Mouse (Mus musculus): Measurements from ENCODE around the gene Zfp597. TPM values are rescaled to one million over a fixed set of nuclear protein-coding genes. Genes with fewer than 3 reads are reported as not detected.
"Not testable (repeated sequence)": the region's sequence is repeated elsewhere in the genome, so short reads cannot be mapped to it uniquely, and the experiment has no call there.

Gene Zfp597
- total RNA-seq, 2 experiments from 2014 or later: 27.0 to 27.4 TPM

DNA sequence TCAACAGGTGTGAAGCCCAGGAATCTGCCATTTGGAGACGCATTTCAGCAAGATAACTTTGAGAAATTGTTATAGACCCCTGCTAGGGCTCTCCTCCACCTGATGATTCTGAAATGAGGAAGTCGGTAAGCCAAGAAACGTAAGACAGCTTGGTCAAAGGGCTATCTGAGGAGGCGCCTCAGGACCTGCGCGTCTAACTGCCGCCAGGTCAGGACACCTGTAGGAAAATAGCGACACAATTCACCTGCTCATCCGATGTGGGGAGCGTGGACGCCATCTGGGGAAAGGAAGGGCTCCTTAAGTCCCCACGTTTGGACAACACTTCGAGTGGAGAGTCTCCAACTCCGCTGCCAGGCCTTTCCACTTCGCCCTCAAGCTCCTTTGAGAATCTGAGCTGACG is 12.5 kb downstream of the Zfp597 start:
- DNase-seq (ENCODE audit: low spot score in 2 of 2): no peak

DNA sequence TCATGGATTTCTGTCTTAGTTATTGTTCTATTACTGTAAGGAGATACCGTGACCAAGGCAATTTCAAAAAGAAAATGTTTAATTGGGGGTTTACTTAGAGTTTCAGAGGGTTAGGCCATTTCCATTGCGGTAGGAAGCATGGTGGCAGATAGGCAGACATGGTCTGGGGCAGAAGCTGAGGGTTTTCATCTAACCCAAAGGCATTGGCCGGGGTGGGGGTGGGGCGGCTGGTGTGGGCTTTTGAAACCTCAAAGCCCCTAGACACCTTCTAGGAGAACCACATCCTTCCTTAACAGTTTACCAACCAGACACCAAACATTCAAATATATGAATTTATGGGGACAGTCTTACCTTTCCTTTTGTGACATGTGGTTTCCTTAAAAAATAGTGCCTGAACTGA is 25.1 kb downstream of the Zfp597 start:
- DNase-seq (ENCODE audit: low spot score in 2 of 2): no peak

DNA sequence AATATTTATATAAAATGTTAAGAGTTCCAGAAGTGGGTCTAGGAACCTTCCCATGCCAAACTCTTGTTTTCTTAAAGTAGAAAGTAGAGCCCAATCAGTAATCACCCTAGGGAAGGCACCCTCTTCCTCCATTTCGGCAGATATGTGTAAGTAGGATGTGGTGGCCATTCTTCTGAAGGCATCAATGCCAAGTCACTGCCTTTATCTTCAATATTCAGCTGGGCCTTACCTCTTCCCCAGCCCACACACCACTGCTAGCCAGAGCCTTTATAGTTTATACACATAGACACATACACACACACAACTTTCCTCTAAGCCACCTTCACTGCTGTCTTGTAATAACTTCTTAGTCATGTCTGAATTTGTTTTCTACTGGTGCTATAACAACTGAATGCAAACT is 28.6 kb downstream of the Zfp597 start:
- no peak for DNase-seq (ENCODE audit: low spot score in 2 of 2)

DNA sequence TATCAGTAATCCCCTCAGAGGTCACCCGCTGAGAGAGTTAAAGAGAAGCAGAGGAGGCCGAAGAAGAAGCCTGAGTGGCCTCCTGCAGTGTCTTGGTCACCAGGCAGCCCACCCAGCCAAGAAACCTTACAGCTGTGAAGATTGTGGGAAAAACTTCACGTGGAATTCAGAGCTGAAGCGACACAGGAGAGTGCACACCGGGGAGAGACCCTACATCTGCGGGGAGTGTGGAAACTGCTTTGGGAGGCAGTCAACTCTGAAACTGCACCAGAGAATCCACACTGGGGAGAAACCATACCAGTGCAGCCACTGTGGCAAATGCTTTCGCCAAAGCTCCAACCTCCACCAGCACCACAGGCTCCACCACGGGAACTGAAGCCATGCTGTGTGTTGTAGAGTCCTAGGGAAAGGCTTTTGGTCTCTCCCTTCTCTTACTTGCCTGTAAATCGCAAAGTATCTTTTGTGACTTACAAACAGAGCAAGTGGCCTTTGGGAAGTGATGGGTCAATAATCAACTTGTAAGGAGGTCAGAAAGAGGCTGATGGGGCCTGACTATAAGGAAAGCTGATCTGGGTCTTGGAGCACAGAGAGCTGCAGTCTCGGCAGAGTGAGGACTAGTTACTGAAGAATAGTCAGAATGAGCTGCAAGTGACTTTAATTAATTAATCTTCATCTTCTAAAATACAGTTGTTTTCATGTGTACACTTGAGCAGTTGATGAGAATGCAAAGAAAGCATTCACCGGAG is 29.8 kb downstream of the Zfp597 start:
- no peak for DNase-seq (ENCODE audit: low spot score in 2 of 2)

DNA sequence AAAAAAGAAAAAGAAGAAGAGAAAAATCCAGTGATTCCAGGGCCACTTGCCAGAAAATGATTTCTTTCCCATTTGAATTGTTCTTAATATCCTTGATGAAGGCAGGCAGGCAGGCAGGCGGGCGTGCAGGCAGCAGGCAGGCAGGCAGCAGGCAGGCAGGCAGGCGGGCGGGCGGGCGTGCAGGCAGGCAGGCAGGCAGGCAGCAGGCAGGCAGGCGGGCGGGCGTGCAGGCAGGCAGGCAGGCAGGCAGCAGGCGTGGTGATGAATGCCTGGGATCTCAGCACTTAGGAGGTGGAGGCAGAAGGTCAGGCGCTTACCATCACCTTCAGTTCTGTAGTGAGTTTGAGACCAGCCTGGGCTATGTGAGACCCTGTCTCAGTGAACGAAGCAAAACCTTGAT is 31.8 kb downstream of the Zfp597 start:
- no peak for DNase-seq (ENCODE audit: low spot score in 2 of 2)

DNA sequence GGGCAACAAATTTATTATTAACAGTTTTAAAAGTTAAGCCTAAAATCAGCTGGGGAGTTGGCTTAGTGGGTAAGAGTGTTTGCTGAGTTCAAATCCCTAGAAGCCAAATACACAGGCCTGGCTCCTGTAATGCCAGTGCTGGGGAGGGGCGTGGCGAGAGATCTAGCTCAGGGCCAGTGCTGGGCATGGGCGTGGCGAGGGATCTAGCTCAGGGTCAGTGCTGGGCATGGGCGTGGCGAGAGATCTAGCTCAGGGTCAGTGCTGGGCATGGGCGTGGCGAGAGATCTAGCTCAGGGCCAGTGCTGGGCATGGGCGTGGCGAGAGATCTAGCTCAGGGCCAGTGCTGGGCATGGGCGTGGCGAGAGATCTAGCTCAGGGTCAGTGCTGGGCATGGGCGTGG is 33.1 kb downstream of the Zfp597 start:
- not testable (repeated sequence) for DNase-seq (ENCODE audit: low spot score in 2 of 2)

DNA sequence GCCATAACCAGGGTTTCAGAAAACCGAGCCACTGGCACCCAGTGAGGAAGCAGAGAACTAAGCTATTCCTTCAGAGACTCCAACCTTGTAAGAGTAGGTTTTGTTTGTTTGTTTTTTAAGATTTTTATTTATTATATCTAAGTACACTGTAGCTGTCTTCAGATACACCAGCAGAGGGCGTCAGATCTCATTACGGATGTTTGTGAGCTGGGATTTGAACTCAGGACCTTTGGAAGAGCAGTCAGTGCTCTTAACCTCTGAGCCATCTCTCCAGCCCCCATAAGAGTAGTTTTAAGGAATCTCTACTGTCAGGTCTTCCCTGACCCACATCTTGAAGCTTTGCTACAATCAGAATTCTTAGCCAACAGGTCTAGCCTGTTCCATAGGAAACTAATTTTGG is 35.9 kb downstream of the Zfp597 start:
- DNase-seq (ENCODE audit: low spot score in 2 of 2): no peak

DNA sequence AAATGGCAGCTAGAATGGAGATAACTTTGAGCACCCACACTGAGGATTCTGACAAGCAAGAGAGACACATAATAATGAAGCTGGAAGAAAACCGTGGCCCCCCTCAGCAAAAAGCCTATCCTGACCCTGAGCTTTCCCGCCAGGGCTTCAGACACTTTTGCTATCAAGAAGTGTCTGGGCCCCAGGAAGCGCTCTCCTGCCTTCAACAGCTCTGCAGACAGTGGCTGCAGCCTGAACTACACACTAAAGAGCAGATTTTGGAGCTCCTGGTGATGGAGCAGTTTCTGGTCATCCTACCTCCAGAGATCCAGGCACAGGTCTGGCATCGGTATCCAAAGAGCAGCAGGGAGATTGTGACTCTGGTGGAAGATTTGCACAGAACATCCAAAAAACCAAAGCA is 36.5 kb downstream of the Zfp597 start:
- no peak for DNase-seq (ENCODE audit: low spot score in 2 of 2)

DNA sequence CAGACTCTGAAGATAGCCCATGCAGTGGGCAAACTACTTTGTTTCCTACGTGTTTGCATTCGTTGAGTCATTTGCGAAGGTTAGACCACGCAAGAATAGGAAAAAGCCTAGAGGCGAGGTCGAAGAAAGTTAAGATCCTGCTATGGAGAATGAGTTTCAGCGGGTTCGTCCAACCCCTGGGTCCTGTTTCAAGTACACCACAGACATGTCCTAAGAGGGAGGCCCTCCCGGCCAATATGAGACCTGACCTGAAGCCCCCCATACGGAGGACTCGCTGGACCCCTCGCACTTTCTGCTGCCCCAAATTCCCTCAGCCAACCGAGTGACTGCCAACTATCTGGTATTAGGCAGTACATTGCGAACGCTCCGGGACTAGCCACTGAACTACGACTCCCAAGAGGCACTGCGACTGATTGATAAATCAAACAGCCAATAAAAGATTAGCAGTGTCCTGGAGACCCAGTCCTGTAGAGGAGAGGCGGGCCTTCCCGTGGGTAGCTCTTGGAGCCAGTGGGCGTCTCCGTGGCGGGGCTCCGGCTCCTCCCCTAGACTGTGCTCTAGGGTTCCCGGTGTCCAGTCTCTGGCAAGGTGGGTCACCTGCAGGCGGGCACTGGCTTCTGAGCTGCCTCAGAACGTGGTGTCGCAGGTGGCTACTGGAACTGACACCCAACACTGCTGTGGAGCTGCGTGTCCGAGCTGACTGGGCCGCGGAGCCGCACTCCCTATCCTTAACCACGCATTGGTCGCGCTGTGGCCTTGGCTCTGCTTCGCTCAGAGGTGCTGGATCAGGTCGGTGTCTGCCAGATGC is 37.4 kb downstream of the Zfp597 start, which contains the start of gene Zfp174:
TSS of gene Zfp174 (plus strand) at position 558 of the 808 bp plus-strand sequence.
- DNase-seq (ENCODE audit: low spot score in 2 of 2): peak; percentile 87 to 94

DNA sequence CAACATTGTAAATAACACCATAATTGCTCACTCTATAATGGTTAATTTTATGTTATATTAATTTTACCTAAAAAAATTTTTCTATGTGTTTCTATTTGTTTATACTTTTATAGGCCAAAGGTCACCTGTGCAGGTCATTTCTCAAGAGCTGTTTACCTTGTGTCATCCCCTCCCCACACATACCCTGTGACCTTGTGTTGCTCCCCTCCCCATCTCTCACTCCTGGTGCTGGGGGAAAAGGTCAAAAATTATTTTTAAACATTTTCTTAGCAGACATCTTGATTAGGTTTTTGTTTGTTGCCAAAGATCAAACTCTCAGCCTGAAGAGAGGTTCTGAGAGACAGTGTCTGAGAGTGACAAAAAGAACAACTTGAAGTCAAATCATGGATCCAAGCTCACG is 40.6 kb downstream of the Zfp597 start:
- DNase-seq (ENCODE audit: low spot score in 2 of 2): no peak

DNA sequence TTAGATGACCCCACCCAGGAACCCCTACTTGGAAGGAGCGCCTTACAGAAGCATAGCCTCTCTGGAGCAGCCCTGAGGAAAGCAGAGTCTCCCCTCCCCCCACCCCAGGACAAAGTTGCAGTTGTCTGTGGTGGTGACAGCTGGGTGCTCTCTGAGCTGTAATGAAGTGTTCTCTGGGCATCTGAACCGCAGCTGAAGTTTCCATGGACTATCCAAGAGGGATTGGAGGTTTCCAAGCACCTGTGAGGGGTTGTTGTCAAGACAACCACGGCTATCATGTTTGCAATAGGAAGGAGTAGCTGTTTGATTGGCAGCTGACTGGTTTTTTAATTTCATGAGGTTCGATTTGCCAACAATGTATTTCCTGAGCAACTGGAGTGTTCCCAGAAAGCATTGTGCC is 41.4 kb downstream of the Zfp597 start:
- DNase-seq (ENCODE audit: low spot score in 2 of 2): no peak

DNA sequence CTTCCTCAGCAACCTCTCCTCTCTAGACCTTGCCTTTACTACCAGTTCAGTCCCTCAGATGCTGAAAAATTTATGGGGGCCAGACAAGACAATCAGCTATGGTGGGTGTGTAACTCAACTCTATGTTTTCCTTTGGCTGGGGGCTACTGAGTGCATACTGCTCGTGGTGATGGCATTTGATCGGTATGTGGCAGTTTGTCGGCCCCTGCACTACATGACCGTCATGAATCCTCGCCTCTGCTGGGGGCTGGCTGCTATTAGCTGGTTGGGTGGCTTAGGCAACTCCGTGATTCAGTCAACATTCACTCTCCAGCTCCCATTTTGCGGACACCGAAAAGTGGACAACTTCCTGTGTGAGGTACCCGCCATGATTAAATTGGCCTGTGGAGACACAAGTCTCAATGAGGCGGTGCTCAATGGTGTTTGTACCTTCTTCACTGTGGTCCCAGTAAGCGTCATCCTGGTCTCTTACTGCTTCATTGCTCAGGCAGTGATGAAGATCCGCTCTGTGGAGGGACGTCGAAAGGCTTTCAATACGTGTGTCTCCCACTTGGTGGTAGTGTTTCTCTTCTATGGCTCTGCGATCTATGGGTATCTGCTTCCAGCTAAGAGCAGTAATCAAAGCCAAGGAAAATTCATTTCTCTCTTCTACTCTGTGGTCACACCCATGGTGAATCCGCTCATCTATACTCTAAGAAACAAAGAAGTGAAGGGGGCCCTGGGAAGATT is 45.0 kb downstream of the Zfp597 start:
- DNase-seq (ENCODE audit: low spot score in 2 of 2): no peak

DNA sequence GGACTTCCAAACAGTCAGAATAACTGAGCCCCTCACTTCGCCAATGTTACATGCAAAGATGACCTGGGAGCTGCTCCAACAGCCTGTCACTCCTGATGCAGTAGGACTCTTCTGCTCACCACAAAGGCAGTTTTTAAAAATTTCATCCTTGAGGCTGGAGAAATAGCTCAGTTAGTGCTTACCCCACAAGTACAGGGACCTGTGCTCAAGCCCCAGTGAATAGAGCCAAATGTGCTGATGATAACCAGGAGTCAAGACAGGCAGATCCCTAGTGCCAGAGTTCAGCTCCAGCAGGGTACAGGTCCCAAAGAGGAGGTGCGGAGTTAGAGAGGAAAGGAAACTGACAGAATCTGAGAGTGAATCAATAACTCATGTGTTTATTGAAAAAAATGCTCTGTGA is 48.9 kb downstream of the Zfp597 start:
- DNase-seq (ENCODE audit: low spot score in 2 of 2): no peak

DNA sequence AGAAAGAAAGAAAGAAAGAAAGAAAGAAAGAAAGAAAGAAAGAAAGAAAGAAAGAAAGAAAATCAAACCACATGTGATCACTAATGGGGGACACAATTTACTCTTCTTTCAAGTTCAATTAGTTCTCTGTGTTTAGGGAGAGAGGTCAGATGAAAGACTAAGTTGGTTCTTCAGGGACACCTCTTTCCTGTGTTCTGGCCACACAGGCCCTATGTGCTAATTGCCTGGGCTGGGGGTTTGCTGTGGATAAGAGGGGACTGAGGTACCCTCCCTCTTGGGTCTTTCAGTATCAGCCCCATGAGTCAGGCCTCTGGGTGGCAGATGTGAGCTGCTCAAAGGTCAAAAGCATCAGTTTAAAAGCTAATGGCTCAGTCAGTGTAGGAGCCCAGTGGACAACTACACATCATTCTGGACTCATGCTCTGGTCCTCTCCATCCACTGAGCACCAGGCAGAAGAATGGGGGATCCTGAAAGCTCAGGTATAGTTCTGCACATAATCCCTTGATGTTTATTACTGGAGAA is 53.7 kb downstream of the Zfp597 start, which contains the start of gene Olfr15:
TSS of gene Olfr15 (plus strand) at position 291 of the 522 bp plus-strand sequence.
- no peak for DNase-seq (ENCODE audit: low spot score in 2 of 2)

DNA sequence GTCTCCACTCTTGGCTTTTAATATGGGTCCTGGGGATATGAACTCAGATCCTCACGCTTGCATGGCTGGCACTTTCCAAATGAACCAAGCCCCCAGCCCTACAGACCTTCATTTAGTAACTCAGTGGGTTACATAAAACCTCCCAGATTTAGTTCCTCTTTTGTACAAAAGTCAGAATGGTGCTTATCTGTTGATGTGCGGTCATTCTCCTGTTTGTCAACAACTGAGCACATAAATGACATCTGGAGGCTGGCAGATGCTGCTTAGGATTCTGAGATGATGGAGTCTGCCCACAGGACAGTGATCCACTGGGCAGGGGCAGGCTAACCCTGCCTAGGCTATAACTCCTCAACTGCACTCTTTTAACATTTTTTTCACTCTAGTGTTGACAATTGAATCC is 54.6 kb downstream of the Zfp597 start:
- DNase-seq (ENCODE audit: low spot score in 2 of 2): no peak

DNA sequence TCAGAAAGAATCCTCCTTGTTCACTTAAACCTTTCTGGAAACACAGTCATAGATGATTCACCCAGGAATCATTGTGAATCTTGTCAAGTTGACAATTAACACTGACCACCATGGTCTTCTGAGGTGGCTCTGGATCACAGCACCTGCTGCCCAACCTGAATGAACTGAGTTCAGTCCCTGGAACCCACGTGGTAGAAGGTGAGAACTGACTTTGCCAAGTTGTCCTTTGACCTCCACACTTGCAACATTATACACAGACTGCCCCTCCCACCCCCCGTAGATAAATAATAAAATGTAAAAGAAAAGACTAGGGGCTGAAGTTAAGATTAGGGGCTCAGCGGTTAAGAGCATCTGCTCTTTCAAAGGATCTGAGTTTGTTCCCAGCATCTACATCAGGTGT is 56.3 kb downstream of the Zfp597 start:
- no peak for DNase-seq (ENCODE audit: low spot score in 2 of 2)

DNA sequence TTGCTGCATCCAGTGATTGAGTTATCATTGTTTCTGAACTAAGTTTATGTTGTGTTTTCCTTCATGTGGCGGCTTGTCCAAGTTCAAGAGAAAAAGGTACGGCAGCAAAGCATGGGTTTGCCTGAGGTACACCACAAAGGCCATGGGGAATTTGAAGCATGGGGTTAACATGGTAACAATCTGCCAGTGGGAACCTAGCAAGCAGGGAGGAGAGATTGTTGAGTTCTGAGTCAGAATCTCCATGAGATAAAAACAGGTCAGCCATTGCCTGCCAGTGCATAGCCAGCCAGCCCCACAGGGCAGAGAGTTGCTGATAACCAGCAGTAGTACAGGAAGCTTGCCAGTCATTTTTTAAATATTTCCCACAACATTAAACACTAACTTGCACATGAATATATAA is 64.2 kb downstream of the Zfp597 start:
- no peak for DNase-seq (ENCODE audit: low spot score in 2 of 2)

DNA sequence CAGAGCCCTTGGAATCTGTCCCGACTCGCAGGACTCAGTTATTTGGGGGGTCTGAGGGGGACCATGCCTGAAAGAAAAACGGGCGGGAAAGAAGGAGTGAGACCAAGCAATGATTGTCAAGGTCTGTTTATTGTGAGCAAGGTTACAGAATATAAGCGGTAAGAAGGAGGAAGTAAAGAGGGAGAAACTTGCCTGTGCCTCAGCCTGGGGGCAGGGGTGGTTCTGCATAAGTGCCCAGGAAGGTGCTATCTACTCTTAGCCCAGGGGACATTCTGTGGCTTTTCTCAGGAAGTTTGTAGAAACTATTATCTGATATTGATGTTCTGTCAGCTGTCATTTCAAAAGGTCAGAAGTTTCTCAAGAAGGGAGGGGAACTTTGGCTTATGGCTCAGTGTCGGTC is 69.7 kb downstream of the Zfp597 start:
- DNase-seq (ENCODE audit: low spot score in 2 of 2): not testable (repeated sequence)
